Mouse (Mus musculus): ENCODE results near the gene Hnf4a.
"Not testable (repeated sequence)": the region's sequence is repeated elsewhere in the genome, so short reads cannot be mapped to it uniquely, and the experiment has no call there.

Gene Hnf4a

DNA sequence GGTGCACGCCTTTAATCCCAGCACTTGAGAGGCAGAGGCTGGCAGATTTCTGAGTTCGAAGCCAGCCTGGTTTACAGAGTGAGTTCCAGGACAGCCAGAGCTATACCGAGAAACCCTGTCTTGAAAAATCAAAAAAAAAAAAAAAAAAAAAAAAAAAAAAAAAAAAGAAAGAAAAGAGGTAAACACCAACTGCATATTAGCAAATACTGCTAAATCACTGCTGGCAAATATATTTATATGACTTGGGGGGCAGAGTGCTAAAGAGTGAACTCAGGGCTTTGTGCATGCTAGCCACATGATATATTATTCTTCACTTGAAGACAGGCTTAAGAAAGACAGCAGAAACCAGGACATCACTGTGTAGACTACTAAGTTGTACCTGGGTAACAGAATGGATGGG, 114.8 kb downstream of the Hnf4a start:
- not testable (repeated sequence) for DNase-seq (ENCODE audit: low spot score)

Measured in ovary, postnatal 10 days (tissue).